Mouse (Mus musculus) heart, embryonic 11.5 days (tissue): ENCODE data around the gene Tead3. TPM values are rescaled to one million over a fixed set of nuclear protein-coding genes. Genes with fewer than 3 reads are reported as not detected.

Experiments used
- ATAC-seq: fragments of 200-750 bp; cut with Nextera tagmentation; replicated peaks from 2 replicates; pipeline ENCODE4 v1.8.0; 2017; ENCODE audit warnings: moderate library complexity; ENCODE audit not compliant: insufficient number of reproducible peaks, low FRiP score, low TSS enrichment
- H3K27ac ChIP-seq: fragments of 300-500 bp; sonication (generic); 2 replicates; pipeline ENCODE4 v1.5.1; 2014; ENCODE audit warnings: mild to moderate bottlenecking, low read depth, low read length
- H3K27me3 ChIP-seq: fragments of 300-500 bp; sonication (generic); 2 replicates; pipeline ENCODE4 v1.6.1; 2014; ENCODE audit warnings: mild to moderate bottlenecking, low read length, mixed read lengths; ENCODE audit not compliant: control insufficient read depth, insufficient read depth
- H3K36me3 ChIP-seq: fragments of 300-500 bp; sonication (generic); 2 replicates; pipeline ENCODE4 v1.6.1; 2014; ENCODE audit warnings: mild to moderate bottlenecking, low read length, moderate library complexity, mixed read lengths; ENCODE audit not compliant: control insufficient read depth, insufficient read depth
- H3K4me1 ChIP-seq: fragments of 300-500 bp; sonication (generic); 2 replicates; pipeline ENCODE4 v1.6.1; 2014; ENCODE audit warnings: low read length; ENCODE audit not compliant: control insufficient read depth, insufficient read depth
- H3K4me2 ChIP-seq: fragments of 300-500 bp; sonication (generic); 2 replicates; pipeline ENCODE4 v1.6.1; 2014; ENCODE audit warnings: mild to moderate bottlenecking, moderate library complexity
- H3K4me3 ChIP-seq: fragments of 300-500 bp; sonication (generic); 2 replicates; pipeline ENCODE4 v1.5.1; 2014; ENCODE audit warnings: low read depth, low read length
- H3K9ac ChIP-seq: fragments of 300-500 bp; sonication (generic); 2 replicates; pipeline ENCODE4 v1.6.1; 2014; ENCODE audit warnings: mild to moderate bottlenecking, low read depth, low read length, moderate library complexity
- H3K9me3 ChIP-seq: fragments of 300-500 bp; sonication (generic); replicated peaks from 2 replicates; pipeline ENCODE4 v1.6.1; 2016; ENCODE audit warnings: low read length; ENCODE audit not compliant: control insufficient read depth
- WGBS: fragments of 180-500 bp; shearing (Covaris S2); extraction: QIAGEN DNeasy Blood & Tissue Kit; methylation state at CpG from one replicate; pipeline ENCODE4 v1.1.7; 2014; ENCODE audit not compliant: insufficient replicate concordance; 5-methylcytosine and 5-hydroxymethylcytosine counted together
- polyA plus RNA-seq: library from polyadenylated mRNA; unstranded; fragments of >200 nt; fragmentation: Nextera tagmentation; extraction: Ambion mirVana; gene quantifications from 2 replicates; pipeline ENCODE4 v1.2.1, GENCODE M21; 2014

Gene Tead3
- polyA plus RNA-seq, 1 experiment from 2014 or later = 7.5 TPM

DNA sequence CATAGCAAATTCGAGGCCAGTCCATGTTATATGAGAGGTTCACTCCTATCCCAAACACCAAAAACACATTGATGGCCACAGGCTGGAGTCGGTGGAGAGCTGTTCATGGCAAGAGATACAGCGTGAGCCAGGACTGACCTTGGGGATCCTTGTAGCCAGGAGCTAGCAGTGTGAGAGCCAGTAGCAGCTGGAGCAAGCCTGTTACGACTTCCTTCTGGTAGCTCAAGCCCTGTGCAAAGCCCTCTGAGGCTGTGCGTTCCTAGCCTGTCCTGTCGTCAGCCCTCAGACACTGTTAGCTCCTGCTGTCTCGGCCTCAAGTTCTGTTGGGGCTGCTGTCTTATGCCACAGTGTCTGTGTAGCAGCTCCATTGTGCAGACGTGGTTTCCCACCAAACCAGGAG lies 26.8 kb downstream of the Tead3 start:
- 84% methylated on average over 8 of the region's 8 CpGs for WGBS
- no peak for ATAC-seq

DNA sequence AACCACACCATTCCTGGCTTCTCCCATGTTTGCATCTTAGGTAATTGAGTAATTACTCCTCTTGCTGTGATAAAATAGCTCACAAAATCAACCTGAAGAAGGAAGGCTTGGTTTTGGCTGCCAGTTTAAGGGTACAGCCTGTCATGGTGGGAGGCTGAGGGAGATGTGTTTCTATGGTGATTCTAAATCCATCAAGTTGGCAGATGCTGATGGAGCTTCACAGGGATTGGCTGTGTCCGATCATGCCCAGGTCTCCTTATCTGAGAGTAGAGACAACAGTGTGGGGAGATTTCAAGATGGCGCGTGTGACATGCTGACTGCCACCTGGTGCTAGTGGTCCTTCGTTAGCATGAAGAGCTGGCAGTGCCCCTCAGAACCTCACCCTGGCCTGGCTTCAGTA lies 28.9 kb downstream of the Tead3 start:
- H3K36me3 ChIP-seq = peaks cover 12% of the 10 kb centered on the region
- WGBS = 84% methylated on average over 4 of the region's 4 CpGs
- H3K27me3 ChIP-seq = no peaks in the 10 kb centered on the region
- H3K9ac ChIP-seq = no peak overlapping the region
- no peak overlapping the region for H3K4me2 ChIP-seq
- no peaks in the 10 kb centered on the region for H3K4me1 ChIP-seq
- ATAC-seq = no peak
- H3K9me3 ChIP-seq = no peaks in the 10 kb centered on the region
- H3K27ac ChIP-seq = no peak overlapping the region
- H3K4me3 ChIP-seq = no peak overlapping the region

More for the DNA sequence above, 26.8 kb downstream of the Tead3 start:
- Histone ChIP-seq H3K4me1 (peaks cover 6% of the 10 kb centered on the region; the same call in 1 of the 2 replicates), H3K4me3 (no peak overlapping the region), H3K4me2 (no peak overlapping the region), H3K9me3 (no peaks in the 10 kb centered on the region), H3K9ac (no peak overlapping the region), H3K36me3 (peaks cover 7% of the 10 kb centered on the region; the same call in 1 of the 2 replicates), H3K27me3 (no peaks in the 10 kb centered on the region), H3K27ac (no peak overlapping the region)

DNA sequence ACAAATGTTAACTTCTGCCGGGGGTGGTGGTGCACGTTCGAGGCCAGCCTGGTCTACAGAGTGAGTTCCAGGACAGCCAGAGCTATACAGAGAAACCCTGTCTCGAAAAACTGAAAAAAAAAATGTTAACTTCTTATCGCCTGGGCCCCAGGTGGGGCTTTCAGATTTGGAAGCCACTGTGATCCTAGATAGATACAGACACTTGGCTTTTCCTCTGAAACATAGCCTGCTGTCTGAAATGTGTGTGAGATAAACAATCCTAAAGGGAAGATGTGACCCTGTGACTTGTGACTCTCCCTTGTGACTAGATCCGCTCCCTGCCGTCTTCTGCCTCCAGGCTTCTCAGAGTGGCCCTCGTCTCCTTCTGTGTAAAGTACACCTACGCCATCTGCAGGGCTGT lies 32.9 kb downstream of the Tead3 start:
- Histone ChIP-seq H3K9ac (no peak overlapping the region), H3K4me1 (peaks cover 7% of the 10 kb centered on the region), H3K27me3 (no peaks in the 10 kb centered on the region), H3K4me3 (no peak overlapping the region), H3K9me3 (no peaks in the 10 kb centered on the region), H3K27ac (no peak overlapping the region), H3K36me3 (peaks cover 12% of the 10 kb centered on the region), H3K4me2 (no peak overlapping the region)
- WGBS = 81% methylated on average over 9 of the region's 9 CpGs
- no peak for ATAC-seq

DNA sequence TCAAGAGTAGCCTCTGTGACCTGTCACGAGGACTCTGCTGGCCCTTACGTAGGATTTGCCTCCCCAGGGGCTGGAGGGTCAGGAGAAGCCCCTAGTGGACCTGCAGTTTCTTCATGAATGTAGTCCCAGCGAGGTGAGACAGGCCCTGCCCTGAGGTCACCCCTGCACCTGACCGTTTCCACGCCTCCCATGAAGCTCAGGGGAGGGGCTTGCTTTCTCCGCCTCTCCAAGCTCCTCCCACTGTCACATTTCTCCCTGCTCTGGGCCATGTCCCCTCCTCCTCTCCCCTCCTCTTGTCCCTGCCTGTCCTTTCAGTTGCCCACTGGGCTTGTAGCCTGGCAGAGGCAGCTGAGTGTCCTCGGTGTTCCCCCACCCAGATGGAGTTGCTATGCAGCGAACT lies 33.5 kb downstream of the Tead3 start:
- Histone ChIP-seq H3K27ac (no peak overlapping the region), H3K9ac (no peak overlapping the region), H3K4me3 (no peak overlapping the region), H3K4me1 (peaks cover 7% of the 10 kb centered on the region), H3K36me3 (peaks cover 12% of the 10 kb centered on the region), H3K9me3 (no peaks in the 10 kb centered on the region), H3K4me2 (no peak overlapping the region), H3K27me3 (no peaks in the 10 kb centered on the region)
- WGBS = 58% methylated on average over 8 of the region's 8 CpGs
- no peak for ATAC-seq

- Histone ChIP-seq H3K9me3 (no peaks in the 10 kb centered on the region), H3K4me1 (peaks cover 7% of the 10 kb centered on the region), H3K36me3 (peaks cover 12% of the 10 kb centered on the region), H3K27ac (no peak overlapping the region), H3K9ac (no peak overlapping the region), H3K4me3 (no peak overlapping the region), H3K27me3 (no peaks in the 10 kb centered on the region), H3K4me2 (no peak overlapping the region)
- 83% methylated on average over 9 of the region's 9 CpGs for WGBS
- no peak for ATAC-seq
These were observed 34.1 kb downstream of the Tead3 start for GRCm38 (mm10) chr17:28316476-28316875.

- Histone ChIP-seq H3K9ac (no peak overlapping the region), H3K4me1 (peaks cover 7% of the 10 kb centered on the region), H3K4me3 (no peak overlapping the region), H3K4me2 (no peak overlapping the region), H3K27me3 (no peaks in the 10 kb centered on the region), H3K27ac (no peak overlapping the region), H3K36me3 (peaks cover 9% of the 10 kb centered on the region), H3K9me3 (no peaks in the 10 kb centered on the region)
- WGBS = 88% methylated on average over 20 of the region's 20 CpGs
- no peak for ATAC-seq
These were observed 34.9 kb downstream of the Tead3 start for GRCm38 (mm10) chr17:28315611-28316160.

DNA sequence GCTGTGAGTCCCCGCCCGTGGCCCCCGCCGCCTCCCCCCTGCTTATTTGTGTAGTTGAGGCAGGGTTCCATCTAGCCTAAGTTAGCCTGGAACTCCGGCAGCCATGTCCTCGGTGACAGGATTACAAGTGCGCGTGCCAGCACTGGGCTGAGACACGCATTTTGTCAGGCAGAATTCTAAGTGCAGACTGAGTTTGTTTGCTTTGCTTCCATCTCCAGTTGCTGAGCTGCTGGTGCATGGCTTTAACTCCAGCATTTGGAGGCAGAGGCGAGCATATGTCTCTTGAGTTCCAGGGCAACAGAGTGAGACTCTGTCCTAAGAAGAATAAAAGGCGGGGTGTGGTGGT lies 36.8 kb downstream of the Tead3 start:
- H3K36me3 ChIP-seq = peaks cover 9% of the 10 kb centered on the region
- H3K4me1 ChIP-seq = peaks cover 7% of the 10 kb centered on the region
- H3K4me3 ChIP-seq = peak overlapping the region; percentile 82
- H3K9ac ChIP-seq = peak overlapping the region; percentile 84
- H3K27ac ChIP-seq = peak overlapping the region; percentile 88
- no peaks in the 10 kb centered on the region for H3K9me3 ChIP-seq
- WGBS = 3% methylated on average over 11 of the region's 11 CpGs
- no peaks in the 10 kb centered on the region for H3K27me3 ChIP-seq
- no peak for ATAC-seq
- peak overlapping the region; percentile 89 for H3K4me2 ChIP-seq

GRCm38 (mm10) chr17:28313212-28313879 lies 37.3 kb downstream of the Tead3 start, which contains the start of gene Fance:
Gene Fance, plus strand, starts transcription at chr17:28313519.
- WGBS = under 1% methylated on average over 64 of the region's 69 CpGs

More at GRCm38 (mm10) chr17:28313212-28313879, 37.3 kb downstream of the Tead3 start, which contains the start of gene Fance:
- peaks cover 8% of the 10 kb centered on the region for H3K36me3 ChIP-seq
- peak within 1 kb of the TSS; percentile 82 for H3K4me3 ChIP-seq
- peak within 1 kb of the TSS; percentile 84 for H3K9ac ChIP-seq
- no peaks in the 10 kb centered on the region for H3K27me3 ChIP-seq
- no peaks in the 10 kb centered on the region for H3K9me3 ChIP-seq
- H3K4me2 ChIP-seq = peak within 1 kb of the TSS; percentile 89
- peaks cover 7% of the 10 kb centered on the region for H3K4me1 ChIP-seq
- peak within 1 kb of the TSS; percentile 88 for H3K27ac ChIP-seq
- peak; percentile 93 for ATAC-seq
